Mouse (Mus musculus) kidney, adult 18-20 months (tissue): ENCODE results near the gene Olfr588-ps1.
"Not testable (repeated sequence)": the region's sequence is repeated elsewhere in the genome, so short reads cannot be mapped to it uniquely, and the experiment has no call there.

Experiments
- DNase-seq: peaks from one replicate; pipeline ENCODE4 v3.0.0; 2021

Gene Olfr588-ps1

GRCm38 (mm10) chr7:103140579-103140978 lies at the start of gene Olfr588-ps1:
Gene Olfr588-ps1, plus strand, starts transcription at chr7:103140879.
- no peak for DNase-seq

- DNase-seq: no peak
Observed at GRCm38 (mm10) chr7:103097420-103097819, 43.3 kb upstream of the Olfr588-ps1 start, which contains the start of gene Olfr585. Gene Olfr585, plus strand, starts transcription at chr7:103097720.

DNA sequence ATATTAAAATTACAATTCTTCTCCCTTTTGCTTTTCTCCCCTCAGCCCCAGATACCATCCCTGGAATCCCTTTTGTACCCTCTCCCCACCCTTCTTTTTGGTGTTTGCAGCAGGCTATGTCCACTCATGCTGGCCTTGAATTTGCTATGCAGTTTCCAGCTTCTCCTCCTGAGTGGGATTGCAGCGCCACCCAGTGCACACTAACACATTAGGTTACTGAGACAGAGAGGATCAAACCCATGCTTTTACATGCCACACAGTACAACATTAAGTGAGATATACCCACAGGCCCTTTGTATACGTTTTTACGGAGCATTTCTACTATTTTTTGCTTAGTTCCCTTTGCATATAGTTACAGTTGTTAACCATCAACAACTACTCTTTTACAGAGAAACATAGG lies 21.3 kb upstream of the Olfr588-ps1 start:
- DNase-seq: no peak

GRCm38 (mm10) chr7:103125538-103125937 lies 15.1 kb upstream of the Olfr588-ps1 start, which contains the start of gene Olfr586:
Gene Olfr586, minus strand, starts transcription at chr7:103125638.
- DNase-seq: no peak

DNA sequence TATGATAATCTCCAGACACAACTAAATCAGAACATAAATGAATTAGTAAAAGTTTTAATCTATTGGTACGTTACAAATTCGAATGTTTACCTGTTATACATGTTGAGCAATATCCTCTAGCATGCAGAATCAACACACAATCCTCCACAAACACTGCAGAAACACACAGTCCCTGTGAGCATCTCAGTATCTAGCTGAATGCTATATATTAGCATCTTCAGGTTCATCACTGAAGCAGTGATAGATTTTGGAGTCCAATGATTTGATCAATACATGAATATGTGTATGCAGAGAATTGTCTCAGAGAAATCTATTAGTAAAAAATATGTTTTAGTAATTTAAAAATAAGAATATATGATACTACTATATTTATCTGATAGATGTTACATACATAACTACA lies 15.6 kb downstream of the Olfr588-ps1 start, which contains the start of gene Olfr589:
Olfr589 (minus strand) TSS at position 101 of the 400 bp plus-strand sequence.
- no peak for DNase-seq

- no peak for DNase-seq
Observed at GRCm38 (mm10) chr7:103169697-103170096, 29.0 kb downstream of the Olfr588-ps1 start.

GRCm38 (mm10) chr7:103178240-103178639 lies 37.6 kb downstream of the Olfr588-ps1 start, which contains the start of gene Olfr591:
Gene Olfr591, minus strand, starts transcription at chr7:103178340.
- DNase-seq: no peak

GRCm38 (mm10) chr7:103184503-103184902 lies 43.8 kb downstream of the Olfr588-ps1 start, which contains the start of gene Olfr592:
Gene Olfr592, plus strand, starts transcription at chr7:103184803.
- not testable (repeated sequence) for DNase-seq
